Mouse (Mus musculus): Measurements from ENCODE around the gene Gm15013. TPM values are rescaled to one million over a fixed set of nuclear protein-coding genes. Genes with fewer than 3 reads are reported as not detected.
"Not testable (repeated sequence)": the region's sequence is repeated elsewhere in the genome, so short reads cannot be mapped to it uniquely, and the experiment has no call there.

Gene Gm15013
- total RNA-seq (2021): not detected
- polyA plus RNA-seq (2012; rRNA removed): not detected in 2 replicates
- long read RNA-seq: 0 reads

DNA sequence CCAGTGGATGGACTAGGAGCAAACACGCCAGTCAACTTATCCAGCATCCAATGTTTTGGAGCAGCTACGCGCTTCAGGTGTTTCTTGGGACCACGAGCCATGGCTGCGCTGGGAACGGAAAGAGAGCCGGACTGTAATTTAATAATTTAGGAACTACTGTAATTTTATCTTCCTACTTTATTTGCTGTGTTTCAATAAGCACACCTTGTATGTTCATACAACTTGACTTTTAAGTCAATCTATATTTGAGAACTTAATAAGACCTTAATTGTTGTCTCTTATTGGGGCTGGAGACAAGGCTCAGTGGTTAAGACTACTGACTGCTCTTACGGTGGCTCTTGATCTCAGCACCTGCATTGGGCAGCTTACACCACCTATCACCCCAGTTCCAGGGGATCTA is at the start of gene Gm15013:
Gene Gm15013 (minus strand): TSS at position 101 of the 400 bp plus-strand sequence.
- no peak for DNase-seq

DNA sequence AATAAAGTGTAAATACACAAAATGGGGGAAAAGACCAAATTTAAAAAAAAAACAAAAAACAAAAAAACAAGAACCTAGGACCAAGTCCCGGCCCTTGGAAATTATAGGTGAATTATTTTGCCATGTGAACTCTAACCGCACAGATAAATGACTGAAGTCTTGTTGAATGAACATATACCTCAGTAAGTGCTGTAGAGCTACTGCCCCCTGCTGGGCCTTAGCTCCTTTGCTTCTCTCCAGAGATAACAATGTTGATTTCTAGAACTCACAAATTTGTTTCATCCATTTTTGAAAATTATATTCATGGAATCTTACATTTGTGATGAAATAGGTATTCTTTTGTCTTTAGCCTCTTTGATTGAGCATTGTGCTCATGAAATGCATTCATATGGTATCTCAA is 48.3 kb upstream of the Gm15013 start:
- DNase-seq: no peak

DNA sequence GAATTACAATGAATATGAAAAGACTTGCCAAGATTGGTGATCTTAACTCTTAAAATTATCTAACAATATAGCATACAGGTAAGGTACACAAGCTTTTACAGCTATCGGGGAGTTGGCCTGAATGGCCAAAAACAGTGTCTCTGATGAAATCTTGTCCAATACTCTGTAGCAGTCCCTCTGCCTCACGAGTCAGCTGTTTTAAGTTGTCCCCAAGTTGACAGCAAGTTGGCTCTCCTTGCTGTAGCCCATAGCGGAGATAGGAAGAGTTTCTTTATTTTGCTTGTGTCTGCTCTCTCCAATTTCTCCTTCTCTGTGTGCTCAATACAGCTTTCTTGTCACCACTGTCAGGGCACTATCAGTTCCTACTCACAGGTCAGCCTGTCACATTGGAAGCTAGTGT is 44.4 kb upstream of the Gm15013 start:
- DNase-seq: not testable (repeated sequence)

DNA sequence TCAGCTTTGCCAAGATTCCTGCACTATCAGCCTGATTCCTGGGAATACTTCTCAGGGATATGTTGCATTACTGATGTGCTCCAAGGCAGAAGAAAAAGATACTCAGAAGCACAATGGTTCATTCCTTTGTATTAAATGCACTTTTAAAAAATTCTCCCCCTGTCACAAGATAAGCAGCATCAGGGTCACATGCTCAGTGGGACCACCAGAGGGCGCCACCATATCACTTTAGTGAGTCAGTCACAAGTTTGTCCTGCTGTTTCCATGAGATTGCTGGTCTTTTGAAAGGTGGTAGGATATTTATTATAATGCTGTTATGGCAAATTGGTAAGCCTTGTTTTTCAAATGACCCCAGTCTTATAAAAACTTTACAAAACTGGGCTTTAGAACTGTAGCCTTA is 37.6 kb upstream of the Gm15013 start:
- DNase-seq: peak; percentile 28

DNA sequence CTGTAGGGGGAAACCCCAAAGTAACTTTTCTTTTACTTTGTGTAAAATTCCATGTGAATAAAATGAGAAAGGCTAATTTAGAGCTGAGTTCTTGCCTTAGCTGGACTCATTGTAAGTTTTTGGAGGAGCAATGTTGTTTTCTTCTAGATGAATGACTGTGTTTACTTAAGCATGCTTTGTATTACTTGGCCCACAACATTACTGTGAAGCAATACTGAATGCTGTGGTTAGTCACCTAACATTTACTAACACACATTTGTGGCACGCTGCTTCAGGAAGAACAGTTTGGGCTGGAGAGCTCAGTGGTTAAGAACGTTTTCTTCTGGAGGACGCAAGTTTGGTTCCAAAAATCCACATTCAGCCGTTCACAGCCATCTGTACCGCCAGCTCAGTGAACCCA is 22.8 kb upstream of the Gm15013 start:
- DNase-seq: no peak

DNA sequence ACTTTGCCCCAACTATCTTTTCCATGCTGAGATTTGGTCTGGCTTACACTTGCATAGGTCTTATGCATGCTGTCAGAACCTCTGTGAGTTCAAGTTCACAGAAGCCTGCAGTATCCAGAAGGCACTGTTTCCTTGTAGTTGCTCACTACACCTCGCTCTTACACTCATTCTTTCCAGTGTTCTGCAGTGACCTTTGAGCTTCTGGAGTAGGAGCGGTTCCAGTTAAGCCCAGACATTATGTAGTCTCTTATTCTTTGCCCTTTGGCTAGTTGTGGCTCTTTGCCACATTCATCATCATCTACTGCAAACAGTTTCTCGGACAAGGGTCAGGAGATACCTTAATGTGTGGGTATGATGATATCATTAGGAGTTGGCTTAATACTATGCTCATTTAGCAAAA is 16.3 kb upstream of the Gm15013 start:
- no peak for DNase-seq

DNA sequence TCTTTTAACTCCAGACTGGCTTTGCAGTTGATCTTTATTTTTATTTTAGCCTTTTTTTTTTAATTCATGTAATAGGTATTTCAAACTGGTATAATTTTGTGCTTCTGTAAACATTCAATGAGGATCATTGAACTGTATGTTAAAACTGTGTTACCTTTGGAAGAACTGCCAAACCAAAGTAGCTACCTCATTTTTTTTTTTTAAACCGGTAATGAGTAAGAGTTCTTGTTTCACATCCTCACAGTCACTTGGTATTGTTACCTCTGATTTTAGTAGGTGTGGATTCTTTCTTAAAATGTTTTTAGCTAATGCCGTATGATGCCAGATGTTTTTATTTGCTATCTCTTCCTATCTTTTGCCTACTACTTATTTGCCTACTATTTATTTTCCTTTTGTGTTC is 8.1 kb upstream of the Gm15013 start:
- no peak for DNase-seq

DNA sequence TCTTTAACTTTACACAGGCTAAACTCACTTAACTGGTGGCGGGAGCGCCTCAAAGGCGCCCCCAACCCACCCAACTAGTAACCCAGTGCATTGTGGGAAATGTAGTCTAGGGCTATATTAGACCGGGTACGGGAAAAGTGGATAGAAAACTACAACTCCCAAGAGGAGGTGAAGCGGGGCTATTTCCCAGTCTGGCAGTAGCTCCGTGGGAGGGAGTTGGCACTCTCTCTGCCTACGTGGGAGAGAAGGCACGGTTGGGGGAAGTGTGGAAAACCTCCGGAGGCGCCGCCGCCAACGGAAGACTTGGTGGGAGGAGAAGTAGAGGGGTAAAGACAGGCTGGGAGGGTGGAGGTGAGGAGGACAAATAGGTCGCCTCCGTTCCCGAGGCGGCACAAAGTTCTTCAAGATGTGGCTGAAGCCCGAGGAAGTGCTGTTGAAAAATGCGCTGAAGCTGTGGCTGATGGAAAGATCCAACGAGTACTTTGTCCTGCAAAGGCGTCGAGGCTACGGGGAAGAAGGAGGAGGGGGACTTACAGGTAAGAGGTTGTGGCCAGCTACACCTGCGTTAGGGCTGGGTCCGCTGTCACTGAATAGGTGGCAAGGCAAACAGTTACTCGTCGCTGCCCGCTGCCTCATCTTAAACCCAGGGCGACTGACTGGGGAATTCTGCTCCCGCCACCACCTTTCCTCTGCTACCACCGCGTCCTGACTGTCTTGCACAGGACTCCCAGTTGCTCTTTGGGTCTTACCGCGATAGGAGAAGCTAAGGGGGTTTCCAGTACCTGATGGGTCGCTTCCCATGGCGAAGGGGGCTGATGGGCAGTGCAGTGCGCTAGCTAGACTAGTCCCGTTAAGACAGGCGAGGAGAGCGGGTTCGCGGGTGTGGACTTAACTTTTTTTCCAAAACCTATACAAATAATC is 29.2 kb downstream of the Gm15013 start, which contains the start of gene Tbc1d8b:
Gene Tbc1d8b (plus strand): TSS at position 222 of the 921 bp plus-strand sequence.
- DNase-seq: peak; percentile 86

DNA sequence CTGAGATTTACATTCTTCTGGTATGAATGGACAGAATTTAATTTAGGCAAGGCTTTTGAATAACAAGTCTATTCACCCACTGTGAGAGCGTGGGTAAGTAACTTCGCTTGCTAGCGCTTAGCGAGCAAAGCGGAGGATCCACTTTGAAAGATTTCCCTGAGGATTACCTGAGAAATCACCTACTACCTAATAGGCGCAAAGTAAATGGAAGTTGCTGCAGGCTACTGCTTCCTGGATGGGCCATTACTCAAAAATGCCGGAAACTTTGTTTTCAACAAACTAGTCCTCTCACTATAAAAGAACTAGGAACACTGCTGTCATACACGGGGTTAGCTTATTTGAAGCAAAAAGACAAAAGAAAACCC is 29.9 kb downstream of the Gm15013 start:
- no peak for DNase-seq

DNA sequence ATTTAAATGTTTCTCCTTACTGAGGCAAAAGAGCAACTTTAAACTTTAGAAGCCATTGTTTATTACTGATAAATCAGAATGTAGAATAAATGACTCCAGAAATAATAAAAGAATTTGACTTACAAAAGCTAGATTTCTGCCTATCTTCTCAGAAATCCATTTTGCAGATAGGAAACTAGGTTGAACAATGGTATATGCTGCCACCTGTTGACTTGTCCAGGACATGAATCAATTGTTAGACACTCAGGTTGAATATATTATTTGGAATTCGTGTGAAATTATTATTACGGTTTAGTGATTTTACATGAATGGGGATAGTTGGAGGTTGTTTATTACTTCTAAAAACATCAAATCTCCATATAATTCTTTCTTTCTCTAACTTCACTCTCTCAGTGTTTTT is 48.5 kb downstream of the Gm15013 start:
- DNase-seq: peak; percentile 4

Other genes with a start within 250 kb of the Gm15013 start
- gene D330045A20Rik, start 234.1 kb downstream of the Gm15013 start, total RNA-seq (2021): under 1 TPM; 0.52 to 0.93 TPM
- gene D330045A20Rik, start 234.1 kb downstream of the Gm15013 start, polyA plus RNA-seq (2012; rRNA removed): not detected in 2 replicates
- gene Rnf128, start 151.2 kb downstream of the Gm15013 start, total RNA-seq (2021): 10 to 100 TPM; 34.1 to 49.3 TPM
- gene Rnf128, start 151.2 kb downstream of the Gm15013 start, polyA plus RNA-seq (2012; rRNA removed): 52.4 and 63.8 TPM in 2 replicates
- 1 to 10 TPM; 6.9 to 9.6 TPM for gene Tbc1d8b, start 29.5 kb downstream of the Gm15013 start, total RNA-seq (2021)
- gene Tbc1d8b, start 29.5 kb downstream of the Gm15013 start, polyA plus RNA-seq (2012; rRNA removed): 0.18 and 0.35 TPM in 2 replicates
- not detected for gene Ripply1, start 67.9 kb upstream of the Gm15013 start, total RNA-seq (2021)
- not detected in 2 replicates for gene Ripply1, start 67.9 kb upstream of the Gm15013 start, polyA plus RNA-seq (2012; rRNA removed)
- gene Cldn2, start 86.3 kb upstream of the Gm15013 start, total RNA-seq (2021): under 1 TPM; 0.12 to 0.21 TPM
- not detected in 2 replicates for gene Cldn2, start 86.3 kb upstream of the Gm15013 start, polyA plus RNA-seq (2012; rRNA removed)
- 10 to 100 TPM in 1 of 2 experiments, 1 to 10 TPM in 1; 6.6 to 10.9 TPM for gene Morc4, start 157.2 kb upstream of the Gm15013 start, total RNA-seq (2021)
- 3.4 and 6.7 TPM in 2 replicates for gene Morc4, start 157.2 kb upstream of the Gm15013 start, polyA plus RNA-seq (2012; rRNA removed)